Mouse (Mus musculus) small intestine, adult 2 months (tissue): ENCODE data around the gene Tle2.

Source experiments
- CTCF ChIP-seq: fragments of 200-500 bp; IDR thresholded peaks from 2 replicates; pipeline ENCODE4 v1.5.1; 2012; ENCODE audit warnings: low read depth, mild to moderate bottlenecking, control low read depth, inconsistent platforms, low read length, moderate library complexity, mixed read lengths; ENCODE audit not compliant: insufficient replicate concordance, insufficient read length; ENCODE audit errors: extremely low read depth
- POLR2A ChIP-seq: fragments of 200-500 bp; IDR thresholded peaks from 2 replicates; pipeline ENCODE4 v1.6.1; 2012; ENCODE audit warnings: low read depth, mild to moderate bottlenecking, control low read depth, inconsistent platforms, low read length, moderate library complexity

DNA sequence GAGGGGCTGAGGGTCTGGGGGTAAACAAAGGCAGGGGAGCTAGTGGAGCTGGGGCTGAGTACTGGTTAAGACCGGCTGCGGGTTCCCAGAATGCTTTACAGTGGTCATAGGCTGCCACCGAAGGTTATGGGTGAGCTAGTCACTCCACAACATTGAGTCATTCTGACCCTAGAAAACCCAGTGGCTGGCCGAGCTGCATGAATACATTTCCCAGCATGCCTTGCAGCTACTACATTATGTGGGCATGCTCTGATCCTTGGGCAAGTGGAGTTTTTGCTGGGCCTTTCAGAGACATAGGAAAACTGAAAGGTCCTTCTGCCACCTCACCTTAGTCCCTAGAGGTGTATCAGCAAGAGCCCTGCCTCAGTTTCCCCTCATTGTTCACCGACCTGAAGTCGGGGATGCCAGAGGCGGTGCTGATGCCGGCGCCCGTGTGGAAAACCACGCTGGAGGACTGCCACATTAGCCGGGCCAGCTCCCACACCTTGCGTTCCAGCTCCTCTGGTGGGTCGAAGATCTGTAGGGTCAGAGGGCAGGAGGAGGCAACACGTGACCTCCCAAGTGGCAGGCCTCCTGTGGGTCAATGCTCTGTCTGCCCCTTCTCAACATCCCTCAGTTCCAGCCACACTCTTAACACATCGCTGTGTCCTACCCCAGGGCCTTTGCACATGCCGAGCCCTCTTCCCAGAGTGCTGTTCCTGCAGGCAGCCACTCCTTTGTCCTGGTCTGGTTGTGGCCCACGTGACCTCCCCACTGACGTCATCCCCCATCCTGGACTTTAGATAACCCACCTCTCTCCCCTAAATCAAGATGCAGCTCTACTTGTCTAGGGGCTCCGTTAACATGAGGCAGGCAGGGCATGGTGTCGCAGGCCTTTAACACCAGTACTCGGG is 52.0 kb downstream of the Tle2 start:
- no peak for TF ChIP-seq CTCF
- TF ChIP-seq POLR2A, result no peak
